Mouse (Mus musculus) neural tube, embryonic 11.5 days (tissue): ENCODE measurements around the gene Tmem104. TPM values are rescaled to one million over a fixed set of nuclear protein-coding genes. Genes with fewer than 3 reads are reported as not detected.

Experiments
- ATAC-seq: fragments of 200-750 bp; cut with Nextera tagmentation; 2 replicates; pipeline ENCODE4 v1.8.0; 2017; ENCODE audit warnings: moderate number of reproducible peaks, mild to moderate bottlenecking, moderate TSS enrichment, moderate library complexity; ENCODE audit not compliant: insufficient read depth, low FRiP score, low TSS enrichment
- DNase-seq: peaks from one replicate; pipeline ENCODE4 v3.0.0-alpha.2; 2015; ENCODE audit warnings: low spot score
- H3K27ac ChIP-seq: fragments of 300-500 bp; sonication (generic); 2 replicates; pipeline ENCODE4 v1.5.1; 2014; ENCODE audit warnings: low read depth, mild to moderate bottlenecking, low read length
- H3K27me3 ChIP-seq: fragments of 300-500 bp; sonication (generic); 2 replicates; pipeline ENCODE4 v1.6.1; 2014; ENCODE audit warnings: mild to moderate bottlenecking, low read length, mixed read lengths; ENCODE audit not compliant: control insufficient read depth, insufficient read depth
- H3K36me3 ChIP-seq: fragments of 300-500 bp; sonication (generic); 2 replicates; pipeline ENCODE4 v1.6.1; 2014; ENCODE audit warnings: mild to moderate bottlenecking, low read length, moderate library complexity, mixed read lengths; ENCODE audit not compliant: control insufficient read depth, insufficient read depth
- H3K4me1 ChIP-seq: fragments of 300-500 bp; sonication (generic); 2 replicates; pipeline ENCODE4 v1.6.1; 2014; ENCODE audit warnings: low read length, mixed read lengths; ENCODE audit not compliant: control insufficient read depth, insufficient read depth
- H3K4me2 ChIP-seq: fragments of 300-500 bp; sonication (generic); 2 replicates; pipeline ENCODE4 v1.6.1; 2014; ENCODE audit warnings: low read depth, mild to moderate bottlenecking, moderate library complexity
- H3K4me3 ChIP-seq: fragments of 300-500 bp; sonication (generic); 2 replicates; pipeline ENCODE4 v1.5.1; 2014; ENCODE audit warnings: low read depth, low read length
- H3K9ac ChIP-seq: fragments of 300-500 bp; sonication (generic); 2 replicates; pipeline ENCODE4 v1.6.1; 2014; ENCODE audit warnings: mild to moderate bottlenecking, low read length
- H3K9me3 ChIP-seq: fragments of 300-500 bp; sonication (generic); 2 replicates; pipeline ENCODE4 v1.6.1; 2016; ENCODE audit warnings: low read length; ENCODE audit not compliant: control insufficient read depth
- WGBS: fragments of 180-500 bp; shearing (Covaris S2); extraction: QIAGEN DNeasy Blood & Tissue Kit; methylation state at CpG from one replicate; pipeline ENCODE4 v1.1.7; 2014; 5-methylcytosine and 5-hydroxymethylcytosine counted together
- polyA plus RNA-seq: library from polyadenylated mRNA; unstranded; fragments of >200 nt; fragmentation: Nextera tagmentation; extraction: Ambion mirVana; gene quantifications from 2 replicates; pipeline ENCODE4 v1.2.1, GENCODE M21; 2014

Gene Tmem104
- polyA plus RNA-seq, 1 experiment from 2014 or later, result 11.0 TPM

DNA sequence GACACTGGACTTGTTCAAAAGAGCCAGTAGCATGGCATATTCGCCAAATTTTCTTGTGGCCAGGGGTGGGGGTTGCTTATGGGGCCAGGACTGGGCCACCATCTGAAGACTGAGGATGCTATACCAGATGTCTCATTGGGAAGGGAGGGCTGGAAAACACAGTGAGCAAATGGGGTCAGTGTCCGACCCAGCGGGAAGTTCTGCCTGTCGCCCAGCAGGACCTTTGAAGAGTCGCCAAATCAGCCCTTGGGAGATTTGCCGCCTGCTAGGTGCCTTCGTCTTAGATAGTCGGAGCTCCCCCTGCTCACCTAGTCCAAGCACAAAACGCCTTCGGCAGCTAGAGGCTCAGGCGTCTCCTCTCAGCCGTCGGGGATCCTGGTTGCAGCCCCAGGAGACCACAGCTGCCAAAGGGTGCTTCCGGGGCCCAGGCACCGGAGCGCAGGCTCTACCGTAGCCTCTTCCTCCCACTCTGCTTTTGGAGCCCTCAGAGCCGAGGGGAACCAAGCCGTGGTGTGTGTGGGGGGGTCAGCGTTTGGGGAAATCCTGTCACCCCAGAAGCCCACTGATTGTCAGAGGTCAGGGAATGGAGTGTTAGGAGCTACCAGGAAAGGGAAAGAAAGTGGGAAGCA lies 78.6 kb downstream of the Tmem104 start:
- DNase-seq (no peak), ATAC-seq (no peak)
- H3K36me3 ChIP-seq, result 0 out of 2 replicates have a peak, but pooled peaks cover 2% of the 10 kb centered on the region
- H3K9me3 ChIP-seq, result no peaks in the 10 kb centered on the region
- peak overlapping the region; percentile 40; the same call in 1 of the 2 replicates for H3K4me2 ChIP-seq
- H3K4me3 ChIP-seq, result peak overlapping the region; percentile 33; the same call in 1 of the 2 replicates
- WGBS, result 3% methylated on average over 20 of the region's 20 CpGs
- peaks cover 9% of the 10 kb centered on the region; the same call in 1 of the 2 replicates for H3K4me1 ChIP-seq
- H3K27me3 ChIP-seq, result peaks cover 66% of the 10 kb centered on the region
- no peak overlapping the region for H3K9ac ChIP-seq
- H3K27ac ChIP-seq, result no peak overlapping the region

DNA sequence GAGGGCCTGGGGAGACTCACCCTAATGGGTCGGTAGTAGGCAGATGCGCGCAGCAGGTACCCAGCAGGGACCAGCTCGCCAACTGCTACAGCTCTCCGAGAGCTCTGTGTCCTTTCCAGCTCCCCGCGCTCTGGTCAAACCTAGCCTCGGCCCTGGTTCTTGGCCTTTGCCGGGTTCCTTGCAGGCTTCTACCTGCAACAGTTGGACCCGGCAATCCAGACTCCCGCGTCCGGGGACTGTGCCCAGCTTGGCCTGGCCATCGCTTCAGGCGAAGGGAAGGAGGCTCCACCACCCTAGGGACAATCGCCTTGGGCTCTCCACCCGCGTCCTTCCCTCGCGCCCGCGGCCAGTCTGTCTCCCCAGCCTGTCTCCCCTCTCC lies 79.1 kb downstream of the Tmem104 start:
- Histone ChIP-seq H3K4me3 (peak overlapping the region; percentile 33), H3K27ac (no peak overlapping the region), H3K4me1 (peaks cover 9% of the 10 kb centered on the region; the same call in 1 of the 2 replicates), H3K4me2 (peak overlapping the region; percentile 50), H3K9ac (no peak overlapping the region), H3K9me3 (no peaks in the 10 kb centered on the region), H3K27me3 (peaks cover 63% of the 10 kb centered on the region), H3K36me3 (0 out of 2 replicates have a peak, but pooled peaks cover 2% of the 10 kb centered on the region)
- ATAC-seq (no peak), DNase-seq (no peak)
- WGBS, result under 1% methylated on average over 20 of the region's 22 CpGs

DNA sequence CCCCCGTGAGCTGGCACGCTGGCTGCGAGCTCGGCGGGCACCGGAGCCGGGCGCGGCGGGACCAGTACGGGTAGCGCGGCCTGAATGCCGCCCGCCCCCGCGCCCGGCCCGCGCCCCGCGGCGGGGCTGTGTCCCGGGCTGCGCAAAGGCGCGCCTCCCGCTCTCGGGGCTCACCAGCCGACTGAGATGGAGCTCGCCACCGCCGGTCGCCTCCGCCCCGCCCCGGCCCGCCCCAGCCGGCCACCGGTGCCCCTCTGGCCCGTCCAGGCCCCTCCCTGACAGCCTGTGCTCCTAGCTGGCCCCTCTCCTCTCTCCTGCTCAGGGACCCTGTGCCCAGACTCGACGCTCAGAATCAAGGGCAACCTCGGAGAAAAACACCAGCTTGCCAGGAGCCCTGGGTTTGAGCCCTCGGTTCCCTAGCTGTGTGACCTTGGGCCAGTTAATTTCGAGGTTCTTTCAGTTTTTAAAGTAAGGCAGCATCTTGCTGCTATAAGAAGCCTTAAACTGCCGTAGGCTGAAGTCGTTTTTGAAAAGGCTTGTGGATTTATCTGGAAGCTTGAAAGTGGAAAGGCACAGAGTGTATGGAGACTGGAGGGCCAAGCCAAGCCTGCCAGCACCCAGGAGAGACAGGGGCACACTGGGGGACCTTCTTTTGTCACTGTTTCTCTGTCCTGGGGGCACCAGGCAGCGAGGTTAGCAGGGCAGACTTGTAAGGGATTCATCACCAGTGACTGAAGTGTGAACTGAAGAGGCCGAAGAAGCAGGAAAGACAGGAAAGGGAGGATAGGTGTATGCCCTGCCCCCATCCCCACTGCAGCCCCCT lies 80.0 kb downstream of the Tmem104 start, which contains the start of gene Grin2c:
Gene Grin2c (minus strand): TSS at position 183 of the 823 bp plus-strand sequence.
- H3K9me3 ChIP-seq, result no peaks in the 10 kb centered on the region
- H3K36me3 ChIP-seq, result 0 out of 2 replicates have a peak, but pooled peaks cover 2% of the 10 kb centered on the region
- H3K9ac ChIP-seq, result peak within 1 kb of the TSS; percentile 29
- peaks cover 9% of the 10 kb centered on the region; the same call in 1 of the 2 replicates for H3K4me1 ChIP-seq
- H3K4me2 ChIP-seq, result peak within 1 kb of the TSS; percentile 50
- H3K4me3 ChIP-seq, result peak within 1 kb of the TSS; percentile 33
- no peak for ATAC-seq
- 8% methylated on average over 28 of the region's 50 CpGs for WGBS
- H3K27ac ChIP-seq, result no peak within 1 kb of the TSS
- no peak for DNase-seq
- peaks cover 56% of the 10 kb centered on the region for H3K27me3 ChIP-seq

DNA sequence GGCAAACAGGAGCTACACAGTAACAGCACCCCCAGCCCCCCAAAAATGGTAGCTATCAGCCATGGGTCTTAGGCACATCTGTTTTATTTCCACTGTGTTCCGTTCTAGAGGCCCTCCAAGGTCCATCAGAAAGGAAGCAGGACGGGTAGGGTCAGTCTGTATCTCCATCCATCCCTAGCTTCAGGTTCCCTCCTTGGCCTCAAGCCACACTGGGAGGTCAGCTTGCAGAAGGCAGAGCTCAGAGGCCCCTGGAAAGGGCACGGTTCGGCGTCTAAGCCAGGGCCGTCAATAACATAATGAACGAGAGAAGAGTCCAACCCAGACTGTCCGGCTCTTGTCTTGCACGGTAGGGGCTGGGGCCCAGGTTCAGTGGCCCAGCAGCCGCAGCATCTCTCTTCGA lies 80.7 kb downstream of the Tmem104 start:
- WGBS, result 72% methylated on average over 11 of the region's 11 CpGs
- H3K4me1 ChIP-seq, result peaks cover 9% of the 10 kb centered on the region; the same call in 1 of the 2 replicates
- H3K27me3 ChIP-seq, result peaks cover 51% of the 10 kb centered on the region
- H3K27ac ChIP-seq, result no peak overlapping the region
- no peak overlapping the region for H3K9ac ChIP-seq
- ATAC-seq (no peak), DNase-seq (no peak)
- H3K36me3 ChIP-seq, result peaks cover 2% of the 10 kb centered on the region; the same call in 1 of the 2 replicates
- H3K9me3 ChIP-seq, result no peaks in the 10 kb centered on the region
- no peak overlapping the region for H3K4me2 ChIP-seq
- no peak overlapping the region for H3K4me3 ChIP-seq

DNA sequence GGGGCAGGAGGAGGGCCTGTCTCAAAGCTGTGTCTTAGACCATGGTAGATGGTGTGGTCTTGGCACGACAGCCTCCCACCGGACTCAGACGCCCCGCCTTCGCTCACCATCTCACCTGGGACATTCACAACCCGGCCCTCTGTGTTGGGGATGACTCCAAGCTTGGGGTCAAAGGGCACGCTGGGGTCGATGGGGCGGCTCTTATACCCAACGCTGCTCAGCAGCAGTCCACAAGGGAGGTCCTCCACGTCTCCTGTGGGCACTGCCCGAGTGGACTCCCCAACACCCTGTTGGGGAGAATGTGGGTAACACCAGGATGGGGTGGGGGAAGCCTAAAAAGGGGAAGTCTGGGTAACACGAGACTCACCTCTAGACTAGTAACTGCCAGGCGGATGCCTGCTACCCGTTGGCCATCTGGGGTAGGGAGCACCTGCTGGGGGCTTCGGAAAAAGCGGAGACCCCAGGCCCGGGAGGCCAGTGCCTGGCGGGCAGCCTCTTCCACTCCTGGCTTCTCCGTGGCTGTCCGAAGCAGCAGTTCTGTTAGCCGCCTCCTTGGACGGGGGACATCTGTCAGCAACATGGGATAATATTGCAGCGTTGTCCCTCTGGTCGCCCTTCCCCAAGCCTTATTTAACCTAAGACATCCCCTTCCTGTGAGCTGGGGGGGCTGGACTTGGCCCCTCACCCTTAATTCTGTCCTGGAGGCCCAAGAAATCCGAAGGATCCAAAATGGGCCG lies 82.2 kb downstream of the Tmem104 start:
- H3K4me1 ChIP-seq, result peaks cover 9% of the 10 kb centered on the region; the same call in 1 of the 2 replicates
- no peak overlapping the region for H3K27ac ChIP-seq
- peaks cover 44% of the 10 kb centered on the region for H3K27me3 ChIP-seq
- DNase-seq (no peak), ATAC-seq (no peak)
- no peak overlapping the region for H3K9ac ChIP-seq
- no peak overlapping the region for H3K4me2 ChIP-seq
- H3K4me3 ChIP-seq, result no peak overlapping the region
- peaks cover 2% of the 10 kb centered on the region; the same call in 1 of the 2 replicates for H3K36me3 ChIP-seq
- WGBS, result 91% methylated on average over 27 of the region's 27 CpGs
- H3K9me3 ChIP-seq, result no peaks in the 10 kb centered on the region

DNA sequence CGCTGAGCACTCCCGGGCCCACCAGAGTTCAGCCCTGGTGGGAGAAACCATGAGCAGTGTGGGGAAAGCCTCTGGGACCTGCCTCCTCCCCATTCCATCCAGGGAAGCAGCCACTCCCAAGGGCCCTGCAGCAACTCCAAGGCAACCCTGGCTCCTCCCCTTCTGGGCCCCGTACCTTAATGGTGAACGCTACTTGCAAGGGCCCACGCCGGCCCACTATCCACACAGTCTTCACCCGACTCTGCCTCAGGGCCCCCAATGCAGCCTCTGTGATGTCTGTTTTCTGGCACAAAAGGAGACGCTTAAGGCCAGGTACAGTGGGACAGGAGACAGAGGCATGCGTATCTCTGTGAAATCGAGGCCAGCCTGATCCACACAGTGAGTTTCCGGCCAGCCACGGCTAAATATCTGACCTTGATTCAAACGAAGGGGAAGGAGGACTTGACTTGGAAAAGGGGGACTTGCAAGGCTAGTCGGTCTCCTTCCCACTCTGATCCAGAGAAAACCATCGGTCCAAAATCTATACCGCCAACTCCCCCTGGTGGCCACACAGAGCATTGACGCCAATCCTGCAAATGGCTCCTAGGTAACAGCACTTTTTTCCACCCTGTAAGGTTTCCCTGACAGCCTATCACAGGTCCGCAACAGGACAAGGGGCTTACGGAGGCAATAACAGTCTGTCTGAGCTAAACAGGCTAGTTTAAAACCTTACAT lies 83.0 kb downstream of the Tmem104 start:
- H3K27ac ChIP-seq, result no peak overlapping the region
- H3K9me3 ChIP-seq, result no peaks in the 10 kb centered on the region
- no peak overlapping the region for H3K4me3 ChIP-seq
- H3K9ac ChIP-seq, result 0 out of 2 replicates have a peak overlapping the region, but pooled peaks have one; percentile 28
- no peak for ATAC-seq
- no peak overlapping the region for H3K4me2 ChIP-seq
- 33% methylated on average over 18 of the region's 19 CpGs for WGBS
- peaks cover 9% of the 10 kb centered on the region; the same call in 1 of the 2 replicates for H3K4me1 ChIP-seq
- DNase-seq, result peak; percentile 79
- H3K36me3 ChIP-seq, result peaks cover 2% of the 10 kb centered on the region; the same call in 1 of the 2 replicates
- H3K27me3 ChIP-seq, result peaks cover 37% of the 10 kb centered on the region

DNA sequence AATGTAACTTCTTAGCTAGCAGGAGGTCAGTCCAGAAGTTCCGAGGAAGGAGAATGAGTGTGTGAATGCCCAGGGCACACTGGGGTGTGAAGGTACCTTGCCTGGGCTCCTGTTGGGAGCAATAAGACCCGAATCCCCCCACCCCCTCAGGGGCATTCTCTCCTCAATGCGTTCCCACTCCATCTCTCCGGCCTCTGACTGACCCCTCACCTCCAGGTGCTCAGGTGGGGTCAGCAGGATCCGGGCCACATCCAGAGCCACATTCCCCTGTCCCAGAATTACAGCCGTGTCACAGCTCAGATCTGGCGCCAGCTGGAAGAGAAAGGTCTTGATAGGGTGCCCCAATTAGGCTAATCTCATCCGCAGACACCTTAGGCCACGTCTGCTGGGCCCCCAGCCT lies 83.8 kb downstream of the Tmem104 start:
- Histone ChIP-seq H3K9me3 (no peaks in the 10 kb centered on the region), H3K4me1 (peaks cover 12% of the 10 kb centered on the region), H3K27ac (no peak overlapping the region), H3K9ac (no peak overlapping the region), H3K27me3 (peaks cover 30% of the 10 kb centered on the region), H3K4me2 (no peak overlapping the region), H3K4me3 (no peak overlapping the region), H3K36me3 (peaks cover 2% of the 10 kb centered on the region; the same call in 1 of the 2 replicates)
- ATAC-seq (no peak), DNase-seq (no peak)
- WGBS, result 79% methylated on average over 9 of the region's 9 CpGs

DNA sequence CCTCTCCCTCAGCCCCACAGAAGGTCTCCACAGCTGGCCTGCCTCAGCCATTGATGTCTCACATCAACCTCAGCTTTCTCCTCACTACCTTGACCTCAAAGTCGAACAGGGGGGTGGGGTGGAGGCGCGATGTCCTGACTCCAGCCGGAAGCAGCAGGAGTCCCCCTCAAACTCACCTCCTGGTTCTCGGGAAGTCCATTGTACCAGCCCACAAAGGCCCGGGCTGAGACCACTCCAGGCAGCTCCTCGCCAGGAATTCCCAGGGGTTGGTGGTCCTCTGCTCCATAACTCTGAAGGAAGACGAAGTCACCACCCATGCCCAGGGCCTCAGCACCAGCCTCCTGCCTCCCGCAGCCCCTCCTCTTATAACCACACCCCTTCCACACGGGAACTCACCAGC lies 84.2 kb downstream of the Tmem104 start:
- Histone ChIP-seq H3K4me2 (no peak overlapping the region), H3K4me3 (no peak overlapping the region), H3K27me3 (peaks cover 25% of the 10 kb centered on the region), H3K4me1 (peaks cover 11% of the 10 kb centered on the region), H3K9ac (no peak overlapping the region), H3K9me3 (no peaks in the 10 kb centered on the region), H3K27ac (no peak overlapping the region), H3K36me3 (peaks cover 2% of the 10 kb centered on the region; the same call in 1 of the 2 replicates)
- ATAC-seq (no peak), DNase-seq (no peak)
- 68% methylated on average over 10 of the region's 10 CpGs for WGBS
